Mouse (Mus musculus) CD4-positive helper T cell, adult 2 months (primary cell): ENCODE results near the gene Rce1.

ENCODE experiments used
- DNase-seq: peaks from one replicate; pipeline ENCODE4 v3.0.0-alpha.2; 2012; ENCODE audit warnings: low read depth, missing footprints, low spot score

Rce1 gene

GRCm38 (mm10) chr19:4625179-4625828, at the start of gene Rce1:
Gene Rce1, minus strand, starts transcription at chr19:4625641.
- DNase-seq, result peak; percentile 94

- DNase-seq, result no peak
Observed at GRCm38 (mm10) chr19:4672401-4672800, 47.0 kb upstream of the Rce1 start.

GRCm38 (mm10) chr19:4670776-4671175, 45.3 kb upstream of the Rce1 start:
- DNase-seq, result no peak

GRCm38 (mm10) chr19:4666815-4667214, 41.4 kb upstream of the Rce1 start:
- DNase-seq, result no peak

GRCm38 (mm10) chr19:4658156-4658555, 32.7 kb upstream of the Rce1 start:
- no peak for DNase-seq

- DNase-seq, result no peak
Observed at GRCm38 (mm10) chr19:4646917-4647492, 21.6 kb upstream of the Rce1 start.

- no peak for DNase-seq
Observed at GRCm38 (mm10) chr19:4644271-4644670, 18.8 kb upstream of the Rce1 start.

GRCm38 (mm10) chr19:4635986-4636385, 10.5 kb upstream of the Rce1 start:
- no peak for DNase-seq

GRCm38 (mm10) chr19:4628819-4629218, 3.4 kb upstream of the Rce1 start:
- peak; percentile 67 for DNase-seq

- DNase-seq, result no peak
Observed at GRCm38 (mm10) chr19:4625829-4626535, 541 bp upstream of the Rce1 start.

- no peak for DNase-seq
Observed at GRCm38 (mm10) chr19:4624406-4625178, 849 bp downstream of the Rce1 start.

- no peak for DNase-seq
Observed at GRCm38 (mm10) chr19:4624006-4624405, 1.4 kb downstream of the Rce1 start.

GRCm38 (mm10) chr19:4623419-4623818, 2.0 kb downstream of the Rce1 start:
- DNase-seq, result no peak

- DNase-seq, result no peak
Observed at GRCm38 (mm10) chr19:4622780-4623179, 2.7 kb downstream of the Rce1 start.

GRCm38 (mm10) chr19:4620721-4621120, 4.7 kb downstream of the Rce1 start:
- DNase-seq, result no peak

GRCm38 (mm10) chr19:4619461-4619860, 6.0 kb downstream of the Rce1 start:
- no peak for DNase-seq

- DNase-seq, result no peak
Observed at GRCm38 (mm10) chr19:4618183-4618582, 7.3 kb downstream of the Rce1 start.

GRCm38 (mm10) chr19:4616546-4616945, 8.9 kb downstream of the Rce1 start:
- DNase-seq, result no peak

GRCm38 (mm10) chr19:4615151-4616093, 10.0 kb downstream of the Rce1 start, which contains the start of gene Lrfn4:
Gene Lrfn4, minus strand, starts transcription at chr19:4615667.
- DNase-seq, result peak; percentile 72

- DNase-seq, result no peak
Observed at GRCm38 (mm10) chr19:4614305-4615150, 10.9 kb downstream of the Rce1 start.
